Mouse (Mus musculus) hindbrain, postnatal 0 days (tissue): Measurements from ENCODE around the gene Hsd11b1. TPM values are rescaled to one million over a fixed set of nuclear protein-coding genes. Genes with fewer than 3 reads are reported as not detected.

Source experiments
- ATAC-seq: fragments of 200-750 bp; cut with Nextera tagmentation; 2 replicates; pipeline ENCODE4 v1.8.0; 2017; ENCODE audit warnings: mild to moderate bottlenecking, moderate TSS enrichment, moderate library complexity
- DNase-seq: peaks from one replicate; pipeline ENCODE4 v3.0.0-alpha.2; 2015; ENCODE audit warnings: low spot score
- H3K27ac ChIP-seq: fragments of 300-500 bp; sonication (generic); 2 replicates; pipeline ENCODE4 v1.5.1; 2014; ENCODE audit warnings: mild to moderate bottlenecking
- H3K27me3 ChIP-seq: fragments of 300-500 bp; sonication (generic); 2 replicates; pipeline ENCODE4 v1.6.1; 2014; ENCODE audit warnings: low read length, mixed read lengths; ENCODE audit not compliant: insufficient read depth
- H3K36me3 ChIP-seq: fragments of 300-500 bp; sonication (generic); 2 replicates; pipeline ENCODE4 v1.6.1; 2014; ENCODE audit warnings: low read length, mixed read lengths; ENCODE audit not compliant: insufficient read depth
- H3K4me1 ChIP-seq: fragments of 300-500 bp; sonication (generic); 2 replicates; pipeline ENCODE4 v1.6.1; 2014; ENCODE audit warnings: antibody characterized with exemption, low read length, mixed read lengths; ENCODE audit not compliant: insufficient read depth
- H3K4me2 ChIP-seq: fragments of 300-500 bp; sonication (generic); 2 replicates; pipeline ENCODE4 v1.6.1; 2014; ENCODE audit warnings: low read depth, mild to moderate bottlenecking, low read length, moderate library complexity, mixed read lengths
- H3K4me3 ChIP-seq: fragments of 300-500 bp; sonication (generic); 2 replicates; pipeline ENCODE4 v1.5.1; 2014; ENCODE audit warnings: low read length
- H3K9ac ChIP-seq: fragments of 300-500 bp; sonication (generic); replicated peaks from 2 replicates; pipeline ENCODE4 v1.6.1; 2014; ENCODE audit warnings: mild to moderate bottlenecking, low read length, moderate library complexity, mixed read lengths
- H3K9me3 ChIP-seq: fragments of 300-500 bp; sonication (generic); 2 replicates; pipeline ENCODE4 v1.6.1; 2016; ENCODE audit warnings: low read length, mixed read lengths
- CTCF ChIP-seq: IDR thresholded peaks from 2 replicates; pipeline ENCODE4 v1.5.1; 2016; ENCODE audit warnings: antibody characterized with exemption, control low read depth, low read depth
- WGBS: fragments of 180-500 bp; shearing (Covaris S2); extraction: QIAGEN DNeasy Blood & Tissue Kit; methylation state at CpG from one replicate; pipeline ENCODE4 v1.1.7; 2014; 5-methylcytosine and 5-hydroxymethylcytosine counted together
- polyA plus RNA-seq: library from polyadenylated mRNA; unstranded; fragments of >200 nt; fragmentation: Nextera tagmentation; extraction: Ambion mirVana; gene quantifications from 2 replicates; pipeline ENCODE4 v1.2.1, GENCODE M21; 2015
- total RNA-seq: library from RNA; depleted of rRNA; stranded (reverse); fragments of >200 nt; gene quantifications from 2 replicates; pipeline ENCODE4 v1.2.3, GENCODE M21; 2014; rRNA removed

The Hsd11b1 gene
- total RNA-seq: 2.3 and 2.5 TPM in 2 replicates
- 2.5 and 2.7 TPM in 2 replicates for polyA plus RNA-seq

DNA sequence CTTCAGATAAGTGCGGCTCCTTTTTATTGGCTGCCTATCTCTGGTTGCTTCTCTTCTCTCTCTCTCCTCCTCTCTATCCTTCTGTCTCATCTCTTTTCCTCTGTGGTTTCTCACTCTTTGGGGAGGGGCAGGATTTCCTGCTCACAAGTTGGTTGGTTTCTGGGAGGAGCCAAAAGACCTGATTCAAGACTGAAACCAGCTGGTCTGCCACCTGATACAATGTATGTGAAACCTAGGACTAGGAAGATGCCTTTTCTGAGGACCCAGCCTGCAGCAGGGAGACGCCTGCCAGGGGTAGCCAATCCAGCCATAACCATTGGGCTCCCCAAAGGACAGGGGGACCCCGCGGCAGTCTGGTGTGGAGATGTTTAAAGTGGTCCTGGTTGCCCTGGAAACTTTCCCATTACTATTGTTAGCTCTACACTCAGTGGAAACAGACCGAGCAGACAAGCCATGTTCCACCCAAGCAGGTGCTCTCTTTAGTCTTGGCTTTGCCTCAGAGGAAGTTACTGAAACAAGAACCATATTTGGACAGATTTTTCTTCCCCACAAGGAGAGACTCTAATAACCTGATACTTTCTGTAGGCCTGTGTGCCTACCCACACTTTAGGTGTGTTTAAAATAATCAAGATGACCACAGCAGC lies at the start of gene Hsd11b1:
TSS of gene Hsd11b1 (minus strand) at position 121 of the 644 bp plus-strand sequence.
- Histone ChIP-seq H3K4me2 (no peak within 1 kb of the TSS), H3K9me3 (no peaks in the 10 kb centered on the region), H3K27me3 (no peaks in the 10 kb centered on the region), H3K4me3 (no peak within 1 kb of the TSS), H3K9ac (no peak within 1 kb of the TSS), H3K27ac (no peak within 1 kb of the TSS), H3K4me1 (no peaks in the 10 kb centered on the region), H3K36me3 (no peaks in the 10 kb centered on the region)
- ATAC-seq (no peak), DNase-seq (no peak)
- no peak for TF ChIP-seq CTCF
- WGBS: 62% methylated on average over 5 of the region's 5 CpGs

DNA sequence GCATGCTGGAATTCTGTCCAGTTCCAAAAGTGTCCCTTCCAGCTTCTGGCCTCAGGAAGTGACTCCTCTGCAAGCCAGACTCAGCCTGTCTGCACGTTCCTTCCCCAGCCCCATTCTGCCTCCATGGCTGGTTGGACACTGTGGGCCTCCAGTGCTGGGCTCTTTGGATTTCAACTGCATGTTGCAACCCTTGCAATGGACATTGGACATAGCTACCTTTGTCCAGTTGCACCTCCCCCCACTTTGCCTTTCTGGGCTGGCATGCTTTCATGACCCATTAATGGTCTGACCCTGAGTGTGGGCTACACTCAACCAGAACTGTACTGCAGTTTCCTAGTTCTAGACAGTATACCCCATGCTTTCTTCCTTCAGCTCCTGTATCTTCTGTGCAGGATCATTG lies 47.7 kb upstream of the Hsd11b1 start:
- no peak overlapping the region for H3K4me3 ChIP-seq
- peaks cover 10% of the 10 kb centered on the region for H3K4me1 ChIP-seq
- H3K9ac ChIP-seq: no peak overlapping the region
- no peaks in the 10 kb centered on the region for H3K36me3 ChIP-seq
- no peaks in the 10 kb centered on the region for H3K27me3 ChIP-seq
- no peak overlapping the region for H3K4me2 ChIP-seq
- TF ChIP-seq CTCF: no peak
- ATAC-seq (no peak), DNase-seq (no peak)
- 80% methylated on average over 1 of the region's 1 CpGs for WGBS
- no peak overlapping the region for H3K27ac ChIP-seq
- no peaks in the 10 kb centered on the region for H3K9me3 ChIP-seq

DNA sequence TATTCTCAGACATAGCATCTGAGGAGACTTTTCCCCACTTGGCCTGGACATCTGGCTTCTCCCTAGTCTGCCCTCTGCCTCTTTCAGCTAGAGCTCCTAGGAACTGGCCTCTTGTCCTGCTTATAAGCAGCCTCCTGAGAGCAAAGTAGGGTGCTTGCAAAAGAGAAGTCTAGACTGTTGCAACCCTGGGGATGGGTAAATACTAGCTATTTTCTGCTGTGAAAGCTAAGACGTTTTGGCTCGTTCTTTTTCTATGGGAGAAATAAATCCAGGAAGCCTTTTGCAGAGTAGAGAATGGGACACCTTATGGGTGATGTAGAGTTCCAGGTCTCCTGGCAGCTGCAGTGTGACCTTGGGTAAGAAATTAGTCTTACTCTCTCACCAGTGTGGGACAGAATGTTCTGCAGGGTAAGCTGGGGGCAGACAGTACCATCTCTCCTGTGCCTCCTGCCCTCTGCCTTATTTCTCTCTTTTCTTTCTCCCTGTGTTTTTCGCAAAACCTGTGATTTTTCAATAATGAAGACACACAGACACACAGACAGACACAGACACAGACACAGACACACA lies 46.7 kb upstream of the Hsd11b1 start:
- Histone ChIP-seq H3K36me3 (no peaks in the 10 kb centered on the region), H3K9me3 (no peaks in the 10 kb centered on the region), H3K4me2 (no peak overlapping the region), H3K27ac (no peak overlapping the region), H3K9ac (no peak overlapping the region), H3K27me3 (no peaks in the 10 kb centered on the region), H3K4me1 (peaks cover under 1% of the 10 kb centered on the region; the same call in 1 of the 2 replicates), H3K4me3 (no peak overlapping the region)
- DNase-seq (no peak), ATAC-seq (no peak)
- 92% methylated on average over 3 of the region's 3 CpGs for WGBS
- TF ChIP-seq CTCF: no peak

DNA sequence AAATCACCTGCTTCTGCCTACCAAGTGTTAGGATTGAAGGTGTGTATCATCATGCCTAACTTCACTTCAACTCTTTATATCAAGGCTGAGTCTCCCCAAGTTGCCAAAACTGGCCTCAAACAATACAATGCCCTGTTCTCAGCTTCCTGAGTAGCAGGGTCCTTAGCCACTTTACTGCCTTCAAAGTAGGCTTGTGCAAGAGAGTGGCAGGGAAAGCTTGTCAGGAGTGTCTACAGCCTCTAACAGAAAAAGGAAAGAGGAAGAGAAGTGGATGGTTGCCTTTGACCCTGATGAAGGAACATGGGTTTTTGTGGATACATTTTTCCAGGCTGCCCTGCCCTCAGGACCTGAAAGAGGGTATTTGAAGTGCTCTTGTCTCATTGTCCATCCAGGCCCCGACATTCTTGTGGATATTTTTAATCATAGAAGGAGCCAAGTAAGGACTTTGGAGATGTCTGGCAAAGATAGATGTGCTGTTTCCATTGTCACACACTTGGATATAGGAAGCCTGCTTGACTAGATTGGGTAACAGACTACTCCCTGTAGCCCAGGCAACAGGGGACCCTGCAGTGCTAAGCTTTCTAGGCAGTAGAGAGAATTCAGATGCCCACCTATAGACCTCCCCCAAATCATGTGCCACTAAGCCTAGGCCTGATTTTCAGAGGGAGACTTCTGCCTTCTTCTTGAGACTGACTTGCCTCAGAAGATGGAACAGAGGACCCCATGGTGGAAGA lies 46.1 kb upstream of the Hsd11b1 start:
- TF ChIP-seq CTCF: no peak
- 73% methylated on average over 1 of the region's 1 CpGs for WGBS
- ATAC-seq: no peak

DNA sequence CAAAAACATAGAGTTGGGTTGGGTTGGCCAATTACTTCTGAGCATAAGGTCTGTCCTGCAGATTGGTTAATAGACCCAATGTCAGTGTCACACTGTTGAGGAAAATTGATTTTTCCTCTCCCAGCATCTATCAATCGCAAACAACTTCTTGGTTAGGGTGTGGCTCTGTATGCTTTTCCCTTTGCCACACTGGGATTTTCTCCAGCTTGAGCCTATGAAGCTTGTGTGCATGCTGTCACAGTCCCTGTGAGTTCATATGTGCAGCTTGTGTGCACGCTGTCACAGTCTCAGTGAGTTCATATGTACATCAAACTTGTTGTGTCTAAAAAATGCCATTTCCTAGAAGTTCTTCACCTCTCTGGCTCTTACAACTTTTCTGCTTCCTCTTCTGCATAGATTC lies 43.0 kb upstream of the Hsd11b1 start:
- Histone ChIP-seq H3K9me3 (no peaks in the 10 kb centered on the region), H3K9ac (no peak overlapping the region), H3K4me2 (no peak overlapping the region), H3K27me3 (no peaks in the 10 kb centered on the region), H3K36me3 (no peaks in the 10 kb centered on the region), H3K27ac (no peak overlapping the region), H3K4me1 (no peaks in the 10 kb centered on the region), H3K4me3 (no peak overlapping the region)
- ATAC-seq (no peak), DNase-seq (no peak)
- TF ChIP-seq CTCF: no peak
- WGBS: 99% methylated on average over 2 of the region's 2 CpGs

More for the DNA sequence above, 46.1 kb upstream of the Hsd11b1 start:
- H3K9me3 ChIP-seq: no peaks in the 10 kb centered on the region
- H3K27ac ChIP-seq: no peak overlapping the region
- H3K4me1 ChIP-seq: no peaks in the 10 kb centered on the region
- no peak overlapping the region for H3K4me3 ChIP-seq
- H3K27me3 ChIP-seq: no peaks in the 10 kb centered on the region
- DNase-seq: no peak
- no peak overlapping the region for H3K9ac ChIP-seq
- H3K4me2 ChIP-seq: no peak overlapping the region
- H3K36me3 ChIP-seq: no peaks in the 10 kb centered on the region

DNA sequence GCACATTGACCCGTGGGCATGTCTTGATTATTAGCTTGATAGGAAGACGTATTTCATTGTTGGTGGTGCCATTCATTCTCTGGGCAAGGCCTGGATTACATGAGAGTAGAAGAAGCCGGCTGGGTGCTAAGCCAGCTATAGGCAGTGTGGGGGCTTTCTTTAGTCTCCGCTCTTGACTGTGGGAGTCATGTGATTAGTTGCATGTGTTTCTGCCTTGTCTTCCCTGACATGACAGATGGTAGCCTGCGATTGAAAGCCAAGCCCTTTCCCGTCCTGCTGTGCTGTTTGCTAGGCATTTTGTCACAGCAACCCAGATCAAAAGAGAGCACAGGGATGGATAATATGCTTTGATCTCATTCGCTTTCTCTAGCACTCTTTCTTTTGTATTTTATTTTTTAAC lies 41.5 kb upstream of the Hsd11b1 start:
- no peak for TF ChIP-seq CTCF
- Histone ChIP-seq H3K27ac (0 out of 2 replicates have a peak overlapping the region, but pooled peaks have one; percentile 22), H3K9me3 (no peaks in the 10 kb centered on the region), H3K4me3 (no peak overlapping the region), H3K4me2 (no peak overlapping the region), H3K4me1 (no peaks in the 10 kb centered on the region), H3K36me3 (no peaks in the 10 kb centered on the region), H3K27me3 (no peaks in the 10 kb centered on the region), H3K9ac (no peak overlapping the region)
- DNase-seq (peak; percentile 73), ATAC-seq (peak; percentile 80)
- WGBS: 11% methylated on average over 7 of the region's 7 CpGs
